Mouse (Mus musculus) megakaryocyte, embryonic 14.5 days (primary cell): ENCODE measurements around the gene Haus4. TPM values are rescaled to one million over a fixed set of nuclear protein-coding genes. Genes with fewer than 3 reads are reported as not detected.

ENCODE experiments used
- H3K27me3 ChIP-seq: replicated peaks from 2 replicates; pipeline ENCODE3; 2012; ENCODE audit warnings: inconsistent platforms
- H3K36me3 ChIP-seq: replicated peaks from 2 replicates; pipeline ENCODE3; 2012; ENCODE audit warnings: low read length, inconsistent platforms, mixed read lengths
- H3K4me1 ChIP-seq: 2 replicates; pipeline ENCODE4 v1.6.1; 2012; ENCODE audit warnings: inconsistent platforms
- H3K4me3 ChIP-seq: replicated peaks from 2 replicates; pipeline ENCODE3; 2012; ENCODE audit warnings: moderate library complexity, mild to moderate bottlenecking, inconsistent platforms
- H3K9me3 ChIP-seq: 2 replicates; pipeline ENCODE4 v1.6.1; 2012; ENCODE audit warnings: inconsistent platforms
- FLI1 ChIP-seq: IDR thresholded peaks from 2 replicates; pipeline ENCODE4 v1.6.1; 2012; ENCODE audit warnings: low read length, inconsistent platforms, mixed read lengths
- GATA1 ChIP-seq: IDR thresholded peaks from 3 replicates; pipeline ENCODE4 v1.6.1; 2012; ENCODE audit warnings: mixed read lengths, low read length, inconsistent platforms, borderline replicate concordance
- polyA plus RNA-seq: library from polyadenylated mRNA; stranded (reverse); fragments of >175 nt; gene quantifications from 2 replicates; pipeline ENCODE4 v1.2.3, GENCODE M21; 2012; ENCODE audit warnings: low replicate concordance; ENCODE audit not compliant: insufficient read depth

Haus4 gene
- polyA plus RNA-seq, 1 experiment: 21.3 TPM

GRCm38 (mm10) chr14:54540771-54541170 is 13.6 kb downstream of the Haus4 start:
- TF ChIP-seq GATA1: no peak
- Histone ChIP-seq H3K9me3 (no peaks in the 10 kb centered on the region), H3K36me3 (peaks cover 33% of the 10 kb centered on the region), H3K4me1 (peaks cover 7% of the 10 kb centered on the region; the same call in 1 of the 2 replicates), H3K4me3 (no peak overlapping the region), H3K27me3 (no peaks in the 10 kb centered on the region)

GRCm38 (mm10) chr14:54538580-54538979 is 15.8 kb downstream of the Haus4 start:
- Histone ChIP-seq H3K4me3 (no peak overlapping the region), H3K27me3 (no peaks in the 10 kb centered on the region), H3K4me1 (peaks cover 7% of the 10 kb centered on the region; the same call in 1 of the 2 replicates), H3K36me3 (peaks cover 17% of the 10 kb centered on the region), H3K9me3 (no peaks in the 10 kb centered on the region)
- TF ChIP-seq GATA1: no peak
- no peak for TF ChIP-seq FLI1

- Histone ChIP-seq H3K27me3 (peaks cover 17% of the 10 kb centered on the region), H3K4me3 (peak overlapping the region; percentile 34), H3K36me3 (no peaks in the 10 kb centered on the region), H3K4me1 (peaks cover 23% of the 10 kb centered on the region), H3K9me3 (no peaks in the 10 kb centered on the region)
- TF ChIP-seq GATA1 (no peak), FLI1 (no peak)
These were observed 25.8 kb downstream of the Haus4 start for GRCm38 (mm10) chr14:54528446-54529111.

- Histone ChIP-seq H3K4me1 (peaks cover 23% of the 10 kb centered on the region), H3K27me3 (peaks cover 17% of the 10 kb centered on the region), H3K36me3 (no peaks in the 10 kb centered on the region), H3K9me3 (no peaks in the 10 kb centered on the region), H3K4me3 (peak overlapping the region; percentile 77)
- no peak for TF ChIP-seq FLI1
- TF ChIP-seq GATA1: no peak
These were observed 26.4 kb downstream of the Haus4 start for GRCm38 (mm10) chr14:54528007-54528393.

- TF ChIP-seq FLI1: no peak
- no peak for TF ChIP-seq GATA1
- peaks cover 17% of the 10 kb centered on the region for H3K27me3 ChIP-seq
- H3K36me3 ChIP-seq: no peaks in the 10 kb centered on the region
- no peaks in the 10 kb centered on the region for H3K9me3 ChIP-seq
- H3K4me3 ChIP-seq: peak overlapping the region; percentile 83
- H3K4me1 ChIP-seq: peaks cover 23% of the 10 kb centered on the region
These were observed 27.0 kb downstream of the Haus4 start for GRCm38 (mm10) chr14:54527227-54528006.

GRCm38 (mm10) chr14:54523600-54523999 is 30.8 kb downstream of the Haus4 start:
- TF ChIP-seq GATA1 (no peak), FLI1 (no peak)
- Histone ChIP-seq H3K36me3 (no peaks in the 10 kb centered on the region), H3K27me3 (peaks cover 16% of the 10 kb centered on the region), H3K9me3 (no peaks in the 10 kb centered on the region), H3K4me3 (no peak overlapping the region), H3K4me1 (peaks cover 40% of the 10 kb centered on the region)

- no peak for TF ChIP-seq FLI1
- no peak for TF ChIP-seq GATA1
- Histone ChIP-seq H3K36me3 (peaks cover 39% of the 10 kb centered on the region), H3K27me3 (no peaks in the 10 kb centered on the region), H3K4me3 (peak overlapping the region; percentile 98), H3K4me1 (peaks cover 51% of the 10 kb centered on the region), H3K9me3 (peaks cover 3% of the 10 kb centered on the region; the same call in 1 of the 2 replicates)
These were observed 37.6 kb downstream of the Haus4 start for GRCm38 (mm10) chr14:54516710-54517310.

- Histone ChIP-seq H3K36me3 (peaks cover 92% of the 10 kb centered on the region), H3K4me1 (peaks cover 14% of the 10 kb centered on the region), H3K27me3 (no peaks in the 10 kb centered on the region), H3K9me3 (peaks cover 3% of the 10 kb centered on the region; the same call in 1 of the 2 replicates), H3K4me3 (no peak overlapping the region)
- no peak for TF ChIP-seq GATA1
These were observed 44.6 kb downstream of the Haus4 start for GRCm38 (mm10) chr14:54509774-54510173.

GRCm38 (mm10) chr14:54503092-54503491 is 51.3 kb downstream of the Haus4 start:
- H3K27me3 ChIP-seq: no peaks in the 10 kb centered on the region
- peaks cover 30% of the 10 kb centered on the region for H3K36me3 ChIP-seq
- TF ChIP-seq FLI1 (no peak), GATA1 (no peak)
- H3K4me1 ChIP-seq: peaks cover 10% of the 10 kb centered on the region; the same call in 1 of the 2 replicates
- no peak overlapping the region for H3K4me3 ChIP-seq
- H3K9me3 ChIP-seq: peaks cover 5% of the 10 kb centered on the region; the same call in 1 of the 2 replicates
